Mouse (Mus musculus) heart, postnatal 0 days (tissue): ENCODE results near the gene Tmem132d. TPM values are rescaled to one million over a fixed set of nuclear protein-coding genes. Genes with fewer than 3 reads are reported as not detected.

Source experiments
- ATAC-seq: fragments of 200-750 bp; cut with Nextera tagmentation; 2 replicates; pipeline ENCODE4 v1.8.0; 2017; ENCODE audit warnings: low read depth, moderate number of reproducible peaks, moderate library complexity; ENCODE audit not compliant: insufficient read depth
- DNase-seq: peaks from one replicate; pipeline ENCODE4 v3.0.0-alpha.2; 2016; ENCODE audit warnings: low spot score
- H3K27ac ChIP-seq: fragments of 300-500 bp; sonication (generic); 2 replicates; pipeline ENCODE4 v1.5.1; 2014; ENCODE audit warnings: low read depth, mild to moderate bottlenecking
- H3K27me3 ChIP-seq: fragments of 300-500 bp; sonication (generic); 2 replicates; pipeline ENCODE4 v1.6.1; 2014; ENCODE audit warnings: low read length, mixed read lengths; ENCODE audit not compliant: control insufficient read depth, insufficient read depth
- H3K36me3 ChIP-seq: fragments of 300-500 bp; sonication (generic); replicated peaks from 2 replicates; pipeline ENCODE4 v1.6.1; 2014; ENCODE audit warnings: low read length, mixed read lengths; ENCODE audit not compliant: control insufficient read depth, insufficient read depth
- H3K4me1 ChIP-seq: fragments of 300-500 bp; sonication (generic); 2 replicates; pipeline ENCODE4 v1.6.1; 2014; ENCODE audit warnings: antibody characterized with exemption; ENCODE audit not compliant: control insufficient read depth, insufficient read depth
- H3K4me2 ChIP-seq: fragments of 300-500 bp; sonication (generic); 2 replicates; pipeline ENCODE4 v1.6.1; 2014; ENCODE audit warnings: low read depth, mild to moderate bottlenecking, low read length, moderate library complexity
- H3K4me3 ChIP-seq: fragments of 300-500 bp; sonication (generic); 2 replicates; pipeline ENCODE4 v1.5.1; 2014; ENCODE audit warnings: low read depth, low read length
- H3K9ac ChIP-seq: fragments of 300-500 bp; sonication (generic); replicated peaks from 2 replicates; pipeline ENCODE4 v1.6.1; 2014; ENCODE audit warnings: low read depth, low read length, mixed read lengths
- H3K9me3 ChIP-seq: fragments of 300-500 bp; sonication (generic); replicated peaks from 2 replicates; pipeline ENCODE4 v1.6.1; 2016; ENCODE audit warnings: low read length; ENCODE audit not compliant: control insufficient read depth
- CTCF ChIP-seq: IDR thresholded peaks from 2 replicates; pipeline ENCODE4 v1.5.1; 2016; ENCODE audit warnings: antibody characterized with exemption, control low read depth, low read depth
- EP300 ChIP-seq: IDR thresholded peaks from 2 replicates; pipeline ENCODE4 v1.6.1; 2016; ENCODE audit warnings: antibody characterized with exemption, low read depth
- WGBS: fragments of 180-500 bp; shearing (Covaris S2); extraction: QIAGEN DNeasy Blood & Tissue Kit; methylation state at CpG from one replicate; pipeline ENCODE4 v1.1.7; 2014; 5-methylcytosine and 5-hydroxymethylcytosine counted together
- polyA plus RNA-seq: library from polyadenylated mRNA; unstranded; fragments of >200 nt; fragmentation: Nextera tagmentation; extraction: Ambion mirVana; gene quantifications from 2 replicates; pipeline ENCODE4 v1.2.1, GENCODE M21; 2015
- total RNA-seq: library from RNA; depleted of rRNA; stranded (reverse); fragments of >200 nt; gene quantifications from 2 replicates; pipeline ENCODE4 v1.2.3, GENCODE M21; 2014; ENCODE audit warnings: low replicate concordance

Tmem132d gene
- total and polyA plus RNA-seq, 2 experiments from 2014 or later: 0.04 TPM; not detected in 1

DNA sequence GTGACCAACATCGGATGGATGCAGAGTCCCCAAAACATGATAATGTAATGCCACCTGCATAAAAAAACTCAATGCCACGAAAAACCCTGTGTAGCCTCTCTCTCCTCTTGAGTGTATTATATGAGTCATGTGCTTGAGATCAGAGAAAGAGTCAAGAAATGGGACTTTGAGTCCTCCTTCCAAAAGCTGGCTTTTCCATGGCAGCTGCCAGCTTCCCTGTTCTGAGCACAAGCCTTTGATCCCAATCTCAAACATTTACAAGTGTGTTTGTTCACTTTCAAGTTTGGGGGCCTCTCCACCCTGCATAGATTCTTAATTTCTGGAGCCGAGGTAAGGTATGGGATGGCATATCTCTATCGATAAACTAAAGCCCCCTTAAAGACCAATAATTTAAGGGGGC is 8.2 kb downstream of the Tmem132d start:
- Histone ChIP-seq H3K36me3 (no peaks in the 10 kb centered on the region), H3K4me1 (no peaks in the 10 kb centered on the region), H3K4me2 (no peak overlapping the region), H3K9ac (no peak overlapping the region), H3K4me3 (no peak overlapping the region), H3K27me3 (no peaks in the 10 kb centered on the region), H3K9me3 (0 out of 2 replicates have a peak, but pooled peaks cover 6% of the 10 kb centered on the region), H3K27ac (no peak overlapping the region)
- no peak for TF ChIP-seq EP300
- no peak for TF ChIP-seq CTCF
- DNase-seq (no peak), ATAC-seq (no peak)
- WGBS: 63% methylated on average over 4 of the region's 4 CpGs

DNA sequence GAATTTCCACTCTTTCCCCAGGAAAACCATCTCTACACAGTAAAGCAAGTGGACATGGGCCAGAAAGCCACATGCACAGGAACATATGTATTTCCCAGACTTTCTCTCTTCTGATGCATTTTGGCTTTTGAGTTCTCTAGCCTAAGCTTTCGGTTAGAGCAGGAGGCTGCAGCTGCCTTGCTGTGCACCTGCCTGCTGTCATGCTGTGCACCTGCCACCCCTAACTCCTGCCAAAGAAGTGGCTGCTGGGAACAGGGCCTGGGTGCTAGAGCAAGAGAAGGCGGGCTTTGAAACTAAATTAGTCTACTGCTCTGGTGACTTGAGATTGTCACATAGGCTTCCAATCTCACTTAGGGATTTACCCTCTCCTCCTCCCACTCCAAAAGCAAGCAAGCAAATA is 8.7 kb downstream of the Tmem132d start:
- Histone ChIP-seq H3K4me3 (no peak overlapping the region), H3K27me3 (no peaks in the 10 kb centered on the region), H3K36me3 (no peaks in the 10 kb centered on the region), H3K9me3 (0 out of 2 replicates have a peak, but pooled peaks cover 6% of the 10 kb centered on the region), H3K4me1 (no peaks in the 10 kb centered on the region), H3K27ac (no peak overlapping the region), H3K9ac (no peak overlapping the region), H3K4me2 (no peak overlapping the region)
- TF ChIP-seq CTCF (no peak), EP300 (no peak)
- WGBS: 66% methylated on average over 2 of the region's 2 CpGs
- DNase-seq (no peak), ATAC-seq (no peak)

DNA sequence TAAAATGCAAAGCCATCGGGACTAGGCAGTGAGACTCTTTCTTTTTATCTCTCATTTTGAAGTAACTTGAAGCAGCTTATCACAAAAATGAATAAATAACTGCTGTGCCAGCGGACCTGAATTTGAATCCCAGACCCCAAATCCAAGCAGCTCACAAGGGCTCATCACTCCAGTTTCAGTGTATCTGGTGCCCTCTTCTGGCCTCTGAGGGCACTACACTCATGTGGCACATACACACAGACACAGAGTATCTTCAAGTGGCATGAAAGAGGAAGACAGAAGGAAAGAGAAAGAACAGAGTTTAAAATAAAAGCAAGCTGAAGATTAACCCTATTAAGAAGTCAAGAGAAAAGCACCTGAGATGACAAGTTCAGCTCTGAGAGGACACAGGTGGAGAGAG is 10.8 kb downstream of the Tmem132d start:
- H3K4me2 ChIP-seq: no peak overlapping the region
- TF ChIP-seq EP300: no peak
- no peak for TF ChIP-seq CTCF
- no peaks in the 10 kb centered on the region for H3K36me3 ChIP-seq
- no peak overlapping the region for H3K4me3 ChIP-seq
- H3K4me1 ChIP-seq: no peaks in the 10 kb centered on the region
- ATAC-seq: no peak
- no peak overlapping the region for H3K27ac ChIP-seq
- no peak overlapping the region for H3K9ac ChIP-seq
- WGBS: 76% methylated on average over 2 of the region's 2 CpGs
- no peaks in the 10 kb centered on the region for H3K27me3 ChIP-seq
- 0 out of 2 replicates have a peak, but pooled peaks cover 6% of the 10 kb centered on the region for H3K9me3 ChIP-seq
- no peak for DNase-seq

DNA sequence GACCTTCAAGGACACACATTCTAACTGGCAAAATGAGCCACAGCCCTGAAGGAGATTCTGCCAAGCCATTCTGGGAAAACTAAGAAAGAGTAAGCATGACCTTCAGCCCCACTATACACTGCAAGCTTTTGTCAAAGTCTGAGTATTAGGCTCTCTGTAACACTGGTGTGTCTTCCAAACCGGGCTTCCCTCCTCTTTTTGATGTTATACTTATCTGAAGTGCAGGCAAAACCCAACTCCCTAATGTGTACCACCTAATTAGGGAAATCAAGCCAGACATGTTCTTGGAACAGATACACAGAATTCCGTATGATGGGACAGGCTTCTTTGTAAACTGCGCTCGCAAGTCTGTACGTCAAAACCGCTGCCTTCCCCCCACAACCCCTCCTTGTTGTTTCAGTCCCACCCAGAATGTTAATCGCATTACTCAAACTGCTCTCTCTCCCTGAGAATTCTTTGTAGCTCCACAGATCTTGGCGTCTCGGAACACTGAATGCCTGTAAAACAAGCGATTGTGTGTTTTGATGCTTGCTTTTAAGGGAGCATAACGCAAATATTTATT is 14.6 kb downstream of the Tmem132d start:
- no peak for ATAC-seq

DNA sequence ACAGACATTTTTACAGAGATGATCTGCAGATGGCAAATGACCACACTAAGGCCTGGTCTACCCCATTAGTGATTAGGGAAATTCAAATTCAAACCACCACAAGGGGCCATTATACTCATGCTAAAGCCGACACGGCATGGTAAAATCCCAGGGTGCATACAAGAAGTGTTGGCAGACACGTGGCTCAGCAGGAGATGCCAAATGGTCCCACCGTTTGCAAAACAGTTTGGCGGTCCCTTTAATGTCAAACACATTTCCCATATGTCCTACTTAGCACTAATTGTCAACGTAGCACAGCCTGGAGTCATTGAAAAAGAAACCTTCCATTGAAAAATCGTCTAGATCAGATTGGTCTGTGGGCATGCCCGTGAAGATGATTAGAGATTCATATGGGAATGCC is 18.8 kb downstream of the Tmem132d start:
- no peaks in the 10 kb centered on the region for H3K9me3 ChIP-seq
- H3K4me1 ChIP-seq: no peaks in the 10 kb centered on the region
- H3K36me3 ChIP-seq: no peaks in the 10 kb centered on the region
- ATAC-seq: no peak
- TF ChIP-seq EP300 (no peak), CTCF (no peak)
- no peaks in the 10 kb centered on the region for H3K27me3 ChIP-seq
- WGBS: 44% methylated on average over 8 of the region's 8 CpGs
- H3K4me3 ChIP-seq: no peak overlapping the region
- H3K4me2 ChIP-seq: no peak overlapping the region
- DNase-seq: no peak
- H3K9ac ChIP-seq: no peak overlapping the region
- no peak overlapping the region for H3K27ac ChIP-seq

More for the DNA sequence above, 14.6 kb downstream of the Tmem132d start:
- Histone ChIP-seq H3K27me3 (no peaks in the 10 kb centered on the region), H3K9me3 (0 out of 2 replicates have a peak, but pooled peaks cover 6% of the 10 kb centered on the region), H3K4me1 (no peaks in the 10 kb centered on the region), H3K9ac (no peak overlapping the region), H3K4me2 (no peak overlapping the region), H3K27ac (no peak overlapping the region), H3K4me3 (no peak overlapping the region), H3K36me3 (no peaks in the 10 kb centered on the region)
- 64% methylated on average over 11 of the region's 11 CpGs for WGBS
- no peak for DNase-seq
- TF ChIP-seq EP300 (no peak), CTCF (no peak)

DNA sequence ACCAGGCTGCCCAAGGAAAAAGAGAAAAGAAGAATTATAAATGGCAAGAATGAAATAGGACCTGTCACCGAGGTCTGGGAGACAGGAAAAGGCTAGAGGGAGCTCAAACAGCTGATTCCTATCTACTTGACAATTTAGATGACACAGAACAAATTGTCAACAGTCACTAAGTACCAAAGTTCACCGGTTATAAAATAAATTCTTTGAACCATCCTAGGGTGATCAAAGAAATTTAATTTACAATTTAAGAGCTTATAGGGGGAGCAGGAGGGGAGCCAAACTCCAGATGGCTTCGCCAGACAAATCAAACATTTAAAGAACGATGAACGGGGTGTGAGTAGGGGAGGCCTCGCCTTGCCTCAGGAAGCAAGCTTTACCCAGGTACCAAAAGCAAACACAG is 20.6 kb downstream of the Tmem132d start:
- DNase-seq (no peak), ATAC-seq (no peak)
- no peak for TF ChIP-seq EP300
- no peak for TF ChIP-seq CTCF
- Histone ChIP-seq H3K4me1 (no peaks in the 10 kb centered on the region), H3K4me3 (no peak overlapping the region), H3K9ac (no peak overlapping the region), H3K27me3 (no peaks in the 10 kb centered on the region), H3K27ac (no peak overlapping the region), H3K4me2 (no peak overlapping the region), H3K36me3 (no peaks in the 10 kb centered on the region), H3K9me3 (no peaks in the 10 kb centered on the region)
- 66% methylated on average over 6 of the region's 6 CpGs for WGBS
